Mouse (Mus musculus) embryonic fibroblast, embryonic 13.5 days (primary cell): ENCODE measurements around the gene Ugdh. TPM values are rescaled to one million over a fixed set of nuclear protein-coding genes. Genes with fewer than 3 reads are reported as not detected.

Experiments
- H3K27ac ChIP-seq: 2 replicates; pipeline ENCODE4 v1.5.1; 2012; ENCODE audit warnings: low read length, control low read depth, inconsistent platforms; ENCODE audit not compliant: insufficient read depth
- H3K4me1 ChIP-seq: 2 replicates; pipeline ENCODE4 v1.6.1; 2011; ENCODE audit warnings: low read length; ENCODE audit not compliant: control insufficient read depth, insufficient read depth
- H3K4me3 ChIP-seq: 2 replicates; pipeline ENCODE4 v1.5.1; 2011; ENCODE audit warnings: mild to moderate bottlenecking, control low read depth, low read length; ENCODE audit not compliant: insufficient read depth
- CTCF ChIP-seq: IDR thresholded peaks from 2 replicates; pipeline ENCODE4 v1.5.1; 2011; ENCODE audit warnings: mild to moderate bottlenecking, control low read depth, low read length, moderate library complexity, borderline replicate concordance; ENCODE audit not compliant: insufficient read depth
- POLR2A ChIP-seq: IDR thresholded peaks from 2 replicates; pipeline ENCODE4 v1.6.1; 2011; ENCODE audit warnings: low read depth, mild to moderate bottlenecking, control low read depth, low read length, moderate library complexity
- polyA plus RNA-seq: library from polyadenylated mRNA; stranded (reverse); fragments of >200 nt; gene quantifications from 2 replicates; pipeline ENCODE4 v1.2.4, GENCODE M21; 2011; ENCODE audit warnings: low read depth; ENCODE audit not compliant: missing spikeins, insufficient read length

Gene Ugdh
- polyA plus RNA-seq, 1 experiment = 127 TPM

DNA sequence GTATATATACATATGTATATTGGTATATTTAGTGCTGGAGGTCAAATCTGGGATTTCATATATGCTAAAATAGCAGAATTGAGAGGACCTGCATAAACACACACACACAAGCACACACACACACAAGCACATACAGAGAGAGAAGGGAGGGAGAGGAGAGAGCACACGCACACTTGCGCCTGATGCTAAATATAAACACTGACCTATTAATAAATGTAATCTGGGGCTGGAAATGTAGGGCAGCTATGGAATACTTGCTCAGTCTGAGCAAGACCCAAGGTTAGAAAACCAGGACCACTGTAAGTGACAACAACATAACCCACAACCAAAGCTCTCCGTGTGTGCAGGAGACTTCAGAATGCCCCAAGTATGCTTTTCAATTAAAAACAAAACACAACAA is 23.7 kb upstream of the Ugdh start:
- no peak overlapping the region for H3K27ac ChIP-seq
- no peak overlapping the region for H3K4me3 ChIP-seq
- TF ChIP-seq POLR2A (no peak), CTCF (no peak)
- peaks cover 21% of the 10 kb centered on the region for H3K4me1 ChIP-seq

DNA sequence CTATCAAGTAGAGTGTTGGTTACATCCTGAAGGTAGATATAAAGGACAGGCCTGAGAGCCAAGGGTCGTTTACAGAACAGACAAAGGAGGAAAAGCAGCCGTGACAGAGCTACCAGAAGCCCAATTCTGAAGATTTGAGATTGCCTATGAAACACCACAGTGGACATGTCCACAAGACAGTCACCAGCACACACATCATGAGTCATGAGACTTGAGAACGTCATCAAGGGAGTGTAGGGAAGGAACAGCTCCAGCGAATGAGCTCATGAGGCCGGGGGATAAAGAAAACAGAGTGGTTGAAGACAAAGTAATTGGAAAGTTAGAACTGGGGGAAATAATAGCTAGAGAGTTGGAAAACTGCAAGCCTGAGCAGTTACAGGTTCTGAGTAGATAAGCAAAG is 22.1 kb upstream of the Ugdh start:
- Histone ChIP-seq H3K27ac (peak overlapping the region; percentile 96), H3K4me3 (no peak overlapping the region), H3K4me1 (peaks cover 25% of the 10 kb centered on the region)
- TF ChIP-seq POLR2A (no peak), CTCF (no peak)

DNA sequence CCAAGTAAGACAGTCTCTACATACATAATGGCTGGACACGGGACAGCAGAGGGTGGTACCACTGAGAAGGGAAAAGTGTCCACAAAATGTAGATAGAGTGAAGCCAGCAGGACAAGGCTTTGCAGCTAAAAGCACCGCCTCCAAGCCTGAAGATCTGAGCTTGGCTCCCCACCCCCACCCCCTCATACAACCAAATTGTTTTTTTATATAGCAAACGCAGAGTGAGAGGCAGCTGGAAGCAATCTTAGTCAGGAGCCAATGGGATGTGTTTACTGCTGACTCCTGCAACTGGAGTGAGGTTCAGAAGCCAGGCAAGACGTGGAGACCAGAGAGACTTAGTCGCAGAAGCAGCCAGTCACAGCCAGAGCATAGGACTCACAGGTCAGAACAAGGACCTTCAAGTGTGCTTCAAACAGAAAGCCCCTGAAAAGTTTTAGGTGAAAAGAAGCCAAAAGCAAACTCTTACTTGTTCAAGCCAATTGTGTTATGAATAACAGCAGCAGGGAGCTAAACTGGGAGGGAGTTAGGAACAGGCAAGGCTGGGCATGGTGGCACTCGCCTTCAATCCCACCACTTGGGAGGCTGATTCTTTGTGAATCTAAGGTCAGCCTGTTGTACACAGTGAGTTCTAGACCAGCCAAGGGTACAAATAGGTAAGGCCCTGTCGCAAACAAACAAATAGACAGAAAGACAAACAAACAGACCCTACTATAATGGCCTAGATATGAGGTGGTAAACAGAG is 21.5 kb upstream of the Ugdh start:
- peaks cover 25% of the 10 kb centered on the region for H3K4me1 ChIP-seq
- H3K27ac ChIP-seq = peak overlapping the region; percentile 96
- TF ChIP-seq CTCF (no peak), POLR2A (peak; percentile 55; the same call in 1 of the 2 replicates)
- H3K4me3 ChIP-seq = no peak overlapping the region

DNA sequence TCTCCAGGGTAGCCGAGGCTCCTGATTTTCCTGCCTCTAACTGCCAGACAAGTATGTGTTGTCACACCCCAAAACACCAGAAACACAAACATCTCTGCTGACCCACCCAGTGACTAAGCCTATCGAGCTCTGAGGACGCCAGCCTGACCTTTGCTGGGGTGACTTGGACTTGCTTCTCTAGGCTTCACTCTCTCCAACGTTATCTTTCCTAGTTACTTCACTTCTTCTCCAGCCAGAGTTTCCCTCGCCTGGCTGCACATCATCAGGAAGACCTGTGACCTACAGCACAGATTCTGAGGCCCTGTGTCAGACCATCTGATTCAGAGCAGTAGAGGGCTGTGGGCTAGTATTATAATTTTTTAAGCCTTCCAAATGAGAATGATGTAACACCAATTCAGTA is 19.0 kb upstream of the Ugdh start:
- Histone ChIP-seq H3K4me1 (peaks cover 25% of the 10 kb centered on the region), H3K4me3 (no peak overlapping the region), H3K27ac (peak overlapping the region; percentile 81)
- TF ChIP-seq CTCF (no peak), POLR2A (no peak)

DNA sequence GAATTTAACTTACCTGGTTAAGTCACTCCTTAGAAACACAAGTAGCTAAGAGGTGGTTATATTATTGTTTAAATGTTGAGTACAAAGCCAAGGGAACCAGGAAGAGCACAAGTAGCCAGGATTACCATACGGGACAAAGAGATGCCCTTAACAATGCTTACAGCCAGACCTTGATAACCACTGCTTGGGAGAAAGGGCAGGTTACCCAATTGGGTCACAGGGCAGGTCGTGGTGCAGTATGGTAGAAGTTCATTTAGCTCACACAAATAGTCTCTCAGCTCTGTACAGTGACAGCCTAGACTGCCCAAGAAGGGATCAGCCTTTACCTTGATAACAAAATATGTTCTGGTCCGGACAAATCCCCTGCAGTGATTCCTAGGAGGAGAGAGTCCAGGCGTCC is 13.2 kb upstream of the Ugdh start:
- TF ChIP-seq CTCF = no peak
- TF ChIP-seq POLR2A = no peak
- no peak overlapping the region for H3K27ac ChIP-seq
- peaks cover 10% of the 10 kb centered on the region for H3K4me1 ChIP-seq
- H3K4me3 ChIP-seq = no peak overlapping the region

DNA sequence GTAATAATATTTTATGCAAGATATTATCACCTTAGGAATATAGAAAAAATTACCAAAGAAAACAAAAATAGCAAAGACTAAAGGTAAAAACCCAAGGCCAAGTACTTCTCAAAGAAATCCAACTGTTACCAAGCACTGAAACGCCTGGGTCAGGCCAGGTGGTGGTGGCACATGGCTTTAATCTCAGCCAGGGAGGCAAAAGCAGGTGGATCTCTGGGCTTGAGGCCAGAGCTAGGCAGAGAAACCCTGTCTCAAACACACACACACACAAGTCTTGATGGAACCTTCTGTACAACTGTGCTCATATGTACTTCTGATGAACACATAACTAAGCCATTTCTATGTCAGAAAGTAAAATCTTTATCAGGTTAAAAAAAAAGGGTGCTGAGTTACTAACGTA is 12.1 kb upstream of the Ugdh start:
- Histone ChIP-seq H3K4me1 (peaks cover 14% of the 10 kb centered on the region), H3K4me3 (no peak overlapping the region), H3K27ac (no peak overlapping the region)
- TF ChIP-seq POLR2A = no peak
- TF ChIP-seq CTCF = no peak

DNA sequence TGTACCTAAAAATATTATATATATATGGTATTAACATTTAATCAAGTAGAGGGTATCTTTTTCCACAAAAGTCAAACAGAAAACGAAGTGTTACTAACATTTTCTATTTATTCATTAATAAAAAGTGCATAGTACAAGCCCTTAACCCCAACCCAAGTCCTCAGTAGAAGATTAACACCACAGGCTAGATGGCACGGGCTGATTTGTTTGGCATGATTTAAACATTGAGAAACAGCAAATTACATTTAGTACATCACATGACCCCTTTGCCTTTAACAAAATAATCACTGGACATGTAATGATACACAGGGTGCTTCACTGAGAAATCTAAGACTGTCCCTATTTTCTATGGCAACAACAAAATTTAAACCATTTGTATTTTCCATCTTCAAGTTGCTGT is 11.0 kb upstream of the Ugdh start:
- TF ChIP-seq CTCF (no peak), POLR2A (no peak)
- no peak overlapping the region for H3K4me3 ChIP-seq

DNA sequence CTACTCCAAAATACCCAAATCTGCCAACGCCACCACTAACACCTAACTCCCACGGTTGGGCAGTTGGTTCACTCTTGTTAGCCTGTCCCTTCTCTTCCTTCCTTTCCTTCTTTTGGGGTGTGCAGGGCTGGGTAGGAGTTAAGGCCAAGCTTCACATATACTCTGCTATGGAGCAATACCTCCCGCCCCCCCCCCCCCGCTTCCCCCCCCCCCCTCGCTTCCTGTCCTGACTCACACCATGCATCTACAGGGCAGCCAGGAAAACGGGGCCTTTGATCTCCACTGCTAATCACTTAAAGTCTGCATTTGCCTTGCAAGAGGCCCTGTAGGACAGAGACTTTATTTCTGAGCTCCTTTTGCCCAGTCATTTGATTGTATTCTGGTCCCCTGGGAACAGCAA is 9.2 kb upstream of the Ugdh start:
- TF ChIP-seq CTCF = no peak
- no peak for TF ChIP-seq POLR2A
- Histone ChIP-seq H3K27ac (peak overlapping the region; percentile 20; the same call in 1 of the 2 replicates), H3K4me1 (peaks cover 14% of the 10 kb centered on the region), H3K4me3 (no peak overlapping the region)

More for the DNA sequence above, 11.0 kb upstream of the Ugdh start:
- Histone ChIP-seq H3K27ac (no peak overlapping the region), H3K4me1 (peaks cover 14% of the 10 kb centered on the region)

DNA sequence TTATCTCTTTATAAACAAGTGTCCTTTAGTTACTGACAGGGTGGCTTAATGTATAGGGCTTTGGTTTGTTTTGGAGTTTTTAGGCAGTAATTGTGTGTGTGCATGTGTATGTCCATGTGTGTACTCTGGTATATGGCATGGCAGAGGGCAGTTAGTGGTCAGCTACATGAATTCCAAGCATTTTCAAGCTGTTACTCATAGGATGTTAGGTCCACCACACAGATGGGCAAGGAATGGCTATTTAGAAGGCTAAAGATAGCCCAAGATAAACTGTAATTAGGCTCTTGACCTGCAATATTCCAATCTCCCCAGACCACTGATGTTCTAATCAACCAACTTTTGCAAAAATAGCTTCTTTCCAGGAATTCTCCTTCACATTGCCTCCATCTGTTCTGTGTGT is 2.3 kb upstream of the Ugdh start:
- TF ChIP-seq CTCF = no peak

DNA sequence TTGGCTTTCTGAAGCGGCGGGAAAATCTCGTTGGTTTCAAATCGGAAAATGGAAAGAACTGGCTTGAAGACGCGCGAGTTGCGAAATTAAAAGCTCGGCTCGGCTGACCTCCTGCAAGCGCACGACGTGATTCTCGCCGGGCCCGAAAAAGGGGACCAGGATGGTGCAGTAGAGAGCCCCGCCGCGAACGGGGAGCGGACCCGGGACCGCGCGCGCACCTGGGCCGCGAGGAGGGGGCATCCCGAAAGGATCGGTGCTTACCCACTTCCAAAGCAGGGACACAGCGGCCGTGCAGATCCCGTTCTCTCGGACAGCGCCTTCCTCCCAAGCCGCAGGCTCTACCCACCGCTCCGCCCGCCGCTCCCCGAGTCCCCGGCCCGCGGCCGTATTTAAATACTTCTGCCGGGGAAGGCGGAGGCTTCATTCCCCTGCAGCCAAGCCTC is 365 bp downstream of the Ugdh start:
- peak overlapping the region; percentile 69 for H3K27ac ChIP-seq
- no peak for TF ChIP-seq CTCF
- peak; percentile 95 for TF ChIP-seq POLR2A
- peak overlapping the region; percentile 86 for H3K4me3 ChIP-seq
- peaks cover 14% of the 10 kb centered on the region for H3K4me1 ChIP-seq

More for the DNA sequence above, 2.3 kb upstream of the Ugdh start:
- Histone ChIP-seq H3K4me1 (peaks cover 14% of the 10 kb centered on the region), H3K27ac (no peak overlapping the region; the same call in 1 of the 2 replicates), H3K4me3 (no peak overlapping the region)
